Mouse (Mus musculus): ENCODE measurements around the gene Dync1li1.

Dync1li1 gene

GRCm38 (mm10) chr9:114729911-114730805 is 41.6 kb downstream of the Dync1li1 start:
- DNase-seq (ENCODE audit: low read depth), result peak; percentile 66

DNA sequence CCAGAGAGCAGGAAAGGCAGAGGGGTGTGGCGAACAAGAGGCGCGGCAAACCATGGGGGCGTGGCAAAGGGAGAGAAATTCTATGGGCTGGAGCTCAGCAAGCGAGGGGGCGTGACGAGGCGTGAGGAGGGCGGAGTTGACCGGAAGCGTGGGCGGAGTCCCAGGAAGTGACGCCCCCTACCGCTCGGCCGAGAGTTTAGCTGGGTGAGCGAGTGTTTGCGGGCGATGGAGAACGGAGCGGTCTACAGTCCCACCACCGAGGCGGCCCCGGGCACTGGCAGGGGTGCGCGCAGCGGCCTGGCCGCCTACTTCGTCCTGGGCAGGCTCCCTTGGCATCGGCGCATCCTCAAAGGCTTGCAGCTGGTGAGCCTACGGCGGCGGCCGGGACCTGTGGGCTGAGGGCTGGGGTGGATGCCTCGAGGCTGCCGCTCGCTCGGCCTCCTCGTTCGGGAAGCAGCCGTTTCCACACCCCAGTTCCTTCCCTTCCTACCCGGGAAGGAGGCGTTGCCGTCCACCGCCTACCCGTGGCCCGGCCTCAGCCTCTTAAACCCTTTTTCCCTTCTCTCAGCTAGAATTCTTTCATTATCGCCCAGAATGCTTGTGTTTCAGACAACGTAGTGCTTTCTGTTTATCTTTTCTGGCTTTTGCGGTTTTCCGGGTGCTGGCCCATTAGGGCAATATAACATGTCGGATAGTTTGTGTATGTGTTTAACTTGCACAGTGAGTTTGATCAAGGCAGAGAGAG is 42.6 kb downstream of the Dync1li1 start, which contains the start of gene Cmtm6:
Gene Cmtm6 (plus strand): TSS at position 106 of the 745 bp plus-strand sequence.
- peak; percentile 97 for DNase-seq (ENCODE audit: low read depth)

DNA sequence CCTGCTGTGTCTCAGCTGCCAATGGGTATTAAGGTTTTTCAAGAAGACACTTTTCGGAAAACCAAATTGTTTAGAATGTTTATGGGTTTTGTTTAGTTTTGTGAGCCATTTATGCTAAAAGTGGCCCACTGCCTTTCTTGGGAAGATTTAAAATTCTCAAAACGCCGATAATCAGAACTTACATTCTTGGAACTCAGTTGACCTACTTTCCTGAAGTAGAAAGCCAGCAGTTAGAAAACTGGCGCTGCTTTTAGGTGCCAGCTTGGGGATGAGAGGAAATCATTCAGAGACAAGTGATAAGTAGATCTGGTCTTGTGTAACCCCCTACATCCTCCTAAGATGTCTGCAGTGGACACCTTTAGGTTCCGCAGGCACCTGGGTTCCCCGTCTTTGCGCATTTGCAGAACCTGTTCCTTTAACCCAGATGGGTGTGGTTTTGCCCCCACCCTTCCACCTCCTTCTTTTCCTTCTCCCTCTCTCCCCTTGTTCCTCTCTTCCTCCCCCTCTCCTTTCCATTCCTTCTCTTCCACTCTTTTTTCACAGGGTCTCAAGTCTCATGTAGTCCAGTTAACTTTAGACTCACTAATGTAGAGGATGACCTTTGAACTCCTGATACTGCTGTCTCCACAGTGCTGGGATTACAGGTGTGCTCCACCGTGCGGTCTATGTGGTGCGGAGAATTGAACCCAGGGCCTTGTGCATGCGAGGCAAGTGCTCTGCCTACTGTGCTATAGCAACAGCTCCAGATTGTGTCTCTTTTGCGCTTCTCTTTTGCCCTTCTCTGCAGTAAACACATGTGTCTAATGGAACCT is 43.5 kb downstream of the Dync1li1 start:
- no peak for DNase-seq (ENCODE audit: low read depth)

- no peak for DNase-seq (ENCODE audit: low read depth)
These were observed 44.6 kb downstream of the Dync1li1 start for GRCm38 (mm10) chr9:114733238-114733637.

DNA sequence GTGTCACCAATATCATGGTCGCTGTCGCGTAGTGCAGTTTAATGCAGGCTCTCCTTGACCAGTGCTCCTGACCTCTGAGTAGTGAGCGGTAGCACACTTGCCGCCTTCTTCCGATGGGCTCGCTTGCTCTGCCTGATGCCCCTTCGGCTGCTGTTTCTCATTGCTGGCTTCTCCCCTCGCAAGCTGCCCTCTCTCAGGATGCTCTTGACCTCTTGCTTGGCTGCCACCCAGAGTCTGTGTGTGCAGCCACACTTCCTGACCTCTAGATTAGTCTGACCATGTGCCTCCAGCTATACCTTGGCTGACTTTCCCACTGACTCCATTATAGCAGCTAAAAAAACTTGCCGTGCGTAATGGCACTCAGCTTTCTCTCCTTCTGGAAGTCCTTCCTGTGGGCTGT is 47.9 kb downstream of the Dync1li1 start:
- peak; percentile 84 for DNase-seq (ENCODE audit: low read depth)

DNA sequence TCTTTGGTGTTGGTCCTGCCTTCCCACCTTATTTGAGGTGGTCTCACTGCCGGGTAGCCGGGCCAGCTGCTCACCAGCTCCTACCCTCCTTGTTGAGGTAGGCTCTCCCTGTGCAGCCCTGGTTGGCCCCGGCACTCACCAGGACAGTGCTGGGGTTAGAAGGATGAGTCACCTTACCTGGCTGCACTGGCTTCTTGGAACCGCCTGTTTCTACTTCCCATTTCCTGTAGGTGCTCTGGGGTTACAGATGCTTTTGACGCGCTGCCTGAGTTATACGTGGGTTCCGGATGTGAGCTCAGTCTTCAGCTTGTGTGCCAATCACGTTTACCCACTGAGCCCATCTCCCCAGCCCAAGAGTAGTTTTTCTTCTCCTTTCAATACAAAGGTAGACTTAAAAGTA is 51.7 kb downstream of the Dync1li1 start:
- no peak for DNase-seq (ENCODE audit: low read depth)

DNA sequence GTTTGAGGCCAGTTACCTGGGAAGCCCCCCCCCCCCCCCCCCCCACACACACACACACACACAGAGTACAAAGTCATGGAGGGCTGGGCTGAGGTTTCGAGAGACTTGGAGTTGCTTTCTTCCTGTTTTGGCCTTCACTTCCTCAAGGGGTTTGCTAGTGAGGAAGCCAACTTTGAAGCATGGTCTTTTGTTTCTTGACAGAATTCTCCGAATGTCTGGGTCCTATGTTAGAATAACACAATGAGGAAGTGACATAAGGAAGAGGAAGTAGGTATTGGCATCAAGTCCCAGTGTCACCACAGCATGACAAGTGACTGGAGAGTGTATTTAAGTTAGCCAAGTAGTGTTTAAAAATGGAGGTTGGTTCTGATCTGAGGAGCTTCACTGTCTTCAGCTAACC is 54.1 kb downstream of the Dync1li1 start:
- DNase-seq (ENCODE audit: low read depth), result peak; percentile 81

DNA sequence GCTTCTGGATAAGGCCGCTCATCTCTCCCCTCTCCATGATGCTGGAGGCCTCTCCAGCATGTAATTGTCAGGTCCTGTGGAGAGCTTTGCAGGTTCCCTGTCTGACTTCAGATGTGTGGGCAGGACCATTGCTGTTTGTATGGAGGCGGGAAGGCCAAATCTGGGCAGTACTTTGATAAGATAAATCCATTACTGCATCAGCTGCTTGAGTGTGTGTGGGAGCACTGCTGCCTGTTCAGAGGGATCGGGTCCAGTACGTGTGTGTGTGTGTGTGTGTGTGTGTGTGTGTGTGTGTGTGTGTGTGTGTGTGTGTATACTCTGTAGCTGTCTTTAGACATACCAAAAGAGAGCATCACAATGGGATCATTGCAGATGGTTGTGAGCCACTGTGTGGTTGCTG is 56.6 kb downstream of the Dync1li1 start:
- DNase-seq (ENCODE audit: low read depth), result no peak

GRCm38 (mm10) chr9:114745654-114746053 is 57.1 kb downstream of the Dync1li1 start:
- no peak for DNase-seq (ENCODE audit: low read depth)

- DNase-seq (ENCODE audit: low read depth), result no peak
These were observed 58.4 kb downstream of the Dync1li1 start for GRCm38 (mm10) chr9:114747012-114747411.

GRCm38 (mm10) chr9:114747466-114747865 is 58.9 kb downstream of the Dync1li1 start:
- no peak for DNase-seq (ENCODE audit: low read depth)

- no peak for DNase-seq (ENCODE audit: low read depth)
These were observed 63.0 kb downstream of the Dync1li1 start for GRCm38 (mm10) chr9:114751582-114751981.

DNA sequence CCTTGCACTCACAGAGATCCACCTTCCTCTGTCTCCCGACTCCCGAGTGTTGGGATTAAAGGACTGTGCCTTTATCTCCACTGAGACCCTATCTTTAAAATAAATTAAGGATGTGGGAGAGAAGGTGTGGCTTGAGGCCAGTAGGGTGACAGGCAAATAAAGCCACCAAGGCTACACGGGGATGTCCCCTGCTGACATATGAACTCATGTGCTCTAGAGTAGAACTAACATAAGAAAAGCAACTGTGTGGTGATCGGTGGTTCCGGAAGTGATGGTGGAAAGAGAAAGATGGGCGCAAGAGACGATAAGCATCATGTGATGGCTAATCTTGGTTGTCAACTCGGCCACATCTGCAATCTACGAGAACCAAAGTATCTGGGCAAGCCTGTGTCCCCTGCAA is 63.7 kb downstream of the Dync1li1 start:
- no peak for DNase-seq (ENCODE audit: low read depth)

DNA sequence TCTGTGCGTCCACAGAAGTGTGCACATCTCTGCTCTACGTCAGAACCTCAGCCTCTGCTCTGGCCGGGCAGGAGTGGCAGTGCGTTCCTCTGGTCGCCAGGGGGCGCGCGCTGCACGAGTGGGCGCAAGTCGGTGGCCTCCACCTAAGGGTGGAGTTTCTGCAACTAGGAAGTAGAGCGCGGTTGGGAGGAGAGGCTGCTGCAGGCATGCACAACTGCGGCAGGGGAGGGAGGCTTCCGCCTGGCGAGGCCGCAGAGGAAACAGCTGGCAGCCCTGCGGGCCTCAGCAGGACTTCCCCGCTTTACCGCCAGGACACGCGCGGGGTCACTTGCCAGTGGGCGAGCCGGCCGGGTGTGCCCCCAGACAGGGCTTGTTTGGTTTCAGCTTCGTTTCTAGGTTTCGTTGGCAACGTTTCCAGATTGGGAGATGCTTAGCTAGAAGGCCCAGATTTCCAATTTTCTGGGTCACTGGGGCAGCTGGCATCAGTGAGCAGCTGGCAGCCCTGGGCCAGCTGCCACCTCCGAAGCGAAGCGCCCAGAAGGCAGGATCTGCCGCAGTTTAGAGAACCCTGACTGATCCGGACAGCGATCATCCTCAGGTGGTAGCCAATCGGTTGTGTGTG is 64.4 kb downstream of the Dync1li1 start:
- peak; percentile 99 for DNase-seq (ENCODE audit: low read depth)

DNA sequence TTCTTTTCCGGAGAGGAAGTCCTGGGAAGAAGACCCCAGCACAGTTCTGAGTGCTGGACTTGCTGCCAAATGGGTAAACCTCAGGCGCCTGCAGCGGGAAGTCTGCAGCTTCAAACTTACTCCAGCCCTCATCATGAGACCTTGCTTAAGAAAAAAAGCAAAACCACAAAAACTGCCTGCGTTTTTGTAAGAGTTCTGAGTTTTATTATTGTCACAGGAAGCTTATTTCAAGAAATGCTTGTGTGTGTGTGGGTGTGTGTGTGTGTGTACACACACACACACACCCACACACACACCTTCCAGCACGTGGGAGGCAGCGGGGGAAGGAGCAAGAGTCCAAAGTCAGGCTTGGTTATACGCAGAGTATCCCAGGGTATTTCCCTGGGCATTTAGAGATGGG is 69.7 kb downstream of the Dync1li1 start:
- peak; percentile 74 for DNase-seq (ENCODE audit: low read depth)

GRCm38 (mm10) chr9:114758801-114759200 is 70.2 kb downstream of the Dync1li1 start:
- no peak for DNase-seq (ENCODE audit: low read depth)

GRCm38 (mm10) chr9:114759886-114760285 is 71.3 kb downstream of the Dync1li1 start:
- DNase-seq (ENCODE audit: low read depth), result no peak

GRCm38 (mm10) chr9:114760353-114760752 is 71.8 kb downstream of the Dync1li1 start:
- DNase-seq (ENCODE audit: low read depth), result no peak

DNA sequence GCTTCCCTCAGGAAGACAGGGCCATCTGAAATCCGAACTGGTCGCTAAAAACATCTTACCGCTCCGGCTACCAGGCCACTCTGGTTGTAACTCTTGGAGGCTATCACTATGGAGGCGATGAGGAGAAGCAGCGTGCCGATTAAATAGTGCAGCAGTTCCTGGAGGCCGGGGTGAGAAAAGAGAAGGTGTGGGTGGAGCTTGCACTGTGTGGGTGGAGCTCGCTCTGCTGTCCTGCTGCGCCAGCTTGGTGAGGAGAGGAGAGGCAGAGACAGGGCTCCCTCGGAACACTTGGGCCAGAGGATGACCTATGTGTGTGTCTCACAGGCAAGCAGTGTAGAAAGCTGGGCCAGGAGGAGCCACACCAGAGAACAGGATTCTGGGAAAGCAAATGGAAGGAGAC is 73.3 kb downstream of the Dync1li1 start:
- DNase-seq (ENCODE audit: low read depth), result no peak

DNA sequence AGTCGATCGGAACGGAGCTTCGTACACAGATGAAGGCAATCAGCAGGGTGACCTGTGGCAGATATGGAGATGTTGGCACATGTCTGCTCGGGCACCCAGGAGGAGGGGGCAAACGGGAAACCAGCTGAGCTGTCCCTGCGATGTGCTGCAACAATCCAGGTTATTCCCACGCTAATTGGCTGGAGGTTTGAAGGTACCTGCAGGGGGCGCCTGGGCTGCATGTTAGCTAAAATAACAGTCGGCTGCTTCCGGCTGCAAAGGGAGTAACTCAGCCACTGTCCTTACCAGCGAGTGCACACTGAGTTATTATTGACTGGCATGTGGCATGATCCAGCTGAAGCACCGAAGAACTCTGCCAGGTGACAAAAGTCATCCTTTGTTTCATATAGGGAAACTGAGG is 74.8 kb downstream of the Dync1li1 start:
- peak; percentile 58 for DNase-seq (ENCODE audit: low read depth)

DNA sequence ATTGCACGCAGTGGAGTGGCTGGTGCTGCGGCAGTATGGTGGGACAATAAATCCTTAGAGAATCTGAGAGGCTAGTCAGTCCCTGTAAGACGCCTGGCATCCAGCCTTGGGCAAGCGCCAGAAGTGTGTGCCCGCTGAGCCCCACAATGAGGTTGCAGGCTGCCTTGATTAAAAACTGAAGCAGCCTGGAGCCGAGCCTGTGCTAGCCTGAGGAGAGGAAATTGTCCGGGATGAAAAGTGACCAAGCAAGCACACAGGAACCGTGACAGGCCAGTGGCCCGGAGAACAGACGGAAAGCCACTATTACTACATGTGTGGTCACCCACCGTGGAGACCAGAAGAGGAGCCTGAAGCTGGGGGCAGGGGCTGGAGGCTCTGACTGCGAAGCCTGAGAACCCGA is 78.4 kb downstream of the Dync1li1 start:
- DNase-seq (ENCODE audit: low read depth), result no peak

DNA sequence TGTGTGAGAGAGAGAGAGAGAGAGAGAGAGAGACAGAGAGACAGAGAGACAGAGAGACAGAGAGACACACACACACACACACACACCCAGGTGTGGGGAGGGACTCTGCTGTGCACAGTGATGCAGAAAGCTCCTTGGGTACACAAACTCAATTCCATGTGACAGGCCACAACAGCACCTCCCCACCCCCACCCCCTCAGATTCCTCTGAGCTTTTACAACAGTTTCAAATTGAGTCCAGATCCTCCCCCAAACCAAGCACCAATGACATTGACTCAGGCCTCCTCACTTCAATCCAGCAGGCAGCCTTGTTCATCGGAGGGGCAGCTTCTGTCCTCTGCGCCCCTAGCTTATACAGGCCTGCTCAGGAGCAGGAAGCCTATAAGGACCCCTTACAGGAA is 78.9 kb downstream of the Dync1li1 start:
- DNase-seq (ENCODE audit: low read depth), result no peak
